Mouse (Mus musculus): ENCODE results near the gene Mxd4. TPM values are rescaled to one million over a fixed set of nuclear protein-coding genes. Genes with fewer than 3 reads are reported as not detected.

The Mxd4 gene
- polyA plus RNA-seq, 1 experiment from 2014 or later, result 14.7 TPM

GRCm38 (mm10) chr5:34177091-34177490, 10.4 kb downstream of the Mxd4 start:
- DNase-seq (ENCODE audit: low spot score), result no peak
- Histone ChIP-seq H3K27me3 (ENCODE audit: low read depth, poor library complexity, severe bottlenecking) (no peaks in the 10 kb centered on the region; the same call in 1 of the 2 replicates), H3K9me3 (replicated peaks) (no peaks in the 10 kb centered on the region), H3K36me3 (peaks cover 45% of the 10 kb centered on the region), H3K4me1 (no peaks in the 10 kb centered on the region; the same call in 1 of the 2 replicates), H3K4me3 (no peak overlapping the region), H3K27ac (replicated peaks) (no peak overlapping the region)
- WGBS, result 90% methylated on average over 2 of the region's 2 CpGs

GRCm38 (mm10) chr5:34176691-34177090, 10.8 kb downstream of the Mxd4 start:
- Histone ChIP-seq H3K4me1 (no peaks in the 10 kb centered on the region; the same call in 1 of the 2 replicates), H3K27me3 (ENCODE audit: low read depth, poor library complexity, severe bottlenecking) (no peaks in the 10 kb centered on the region; the same call in 1 of the 2 replicates), H3K4me3 (no peak overlapping the region), H3K9me3 (replicated peaks) (no peaks in the 10 kb centered on the region), H3K36me3 (peaks cover 45% of the 10 kb centered on the region), H3K27ac (replicated peaks) (no peak overlapping the region)
- 70% methylated on average over 10 of the region's 10 CpGs for WGBS
- DNase-seq (ENCODE audit: low spot score), result peak; percentile 11

- DNase-seq (ENCODE audit: low spot score), result peak; percentile 9
- H3K27me3 ChIP-seq (ENCODE audit: low read depth, poor library complexity, severe bottlenecking), result no peaks in the 10 kb centered on the region; the same call in 1 of the 2 replicates
- no peaks in the 10 kb centered on the region for H3K9me3 ChIP-seq (replicated peaks)
- peaks cover 40% of the 10 kb centered on the region for H3K36me3 ChIP-seq
- no peak overlapping the region for H3K27ac ChIP-seq (replicated peaks)
- WGBS, result 25% methylated on average over 5 of the region's 5 CpGs
- H3K4me1 ChIP-seq, result peaks cover under 1% of the 10 kb centered on the region
- no peak overlapping the region for H3K4me3 ChIP-seq
Measured at GRCm38 (mm10) chr5:34175403-34175694, 12.2 kb downstream of the Mxd4 start.

- H3K27ac ChIP-seq (replicated peaks), result no peak overlapping the region
- no peaks in the 10 kb centered on the region; the same call in 1 of the 2 replicates for H3K27me3 ChIP-seq (ENCODE audit: low read depth, poor library complexity, severe bottlenecking)
- H3K4me3 ChIP-seq, result no peak overlapping the region
- peaks cover 36% of the 10 kb centered on the region for H3K36me3 ChIP-seq
- DNase-seq (ENCODE audit: low spot score), result no peak
- H3K9me3 ChIP-seq (replicated peaks), result no peaks in the 10 kb centered on the region
- 66% methylated on average over 5 of the region's 5 CpGs for WGBS
- peaks cover 6% of the 10 kb centered on the region for H3K4me1 ChIP-seq
Measured at GRCm38 (mm10) chr5:34174550-34175402, 12.7 kb downstream of the Mxd4 start.

GRCm38 (mm10) chr5:34174021-34174420, 13.5 kb downstream of the Mxd4 start:
- Histone ChIP-seq H3K36me3 (peaks cover 36% of the 10 kb centered on the region), H3K9me3 (replicated peaks) (no peaks in the 10 kb centered on the region), H3K27me3 (ENCODE audit: low read depth, poor library complexity, severe bottlenecking) (no peaks in the 10 kb centered on the region; the same call in 1 of the 2 replicates), H3K27ac (replicated peaks) (no peak overlapping the region), H3K4me1 (peaks cover 9% of the 10 kb centered on the region), H3K4me3 (no peak overlapping the region)
- WGBS, result 82% methylated on average over 2 of the region's 2 CpGs
- no peak for DNase-seq (ENCODE audit: low spot score)

- H3K4me1 ChIP-seq, result peaks cover 32% of the 10 kb centered on the region
- H3K27ac ChIP-seq (replicated peaks), result 0 out of 2 replicates have a peak overlapping the region, but pooled peaks have one; percentile 94
- no peak overlapping the region for H3K4me3 ChIP-seq
- peak; percentile 11 for DNase-seq (ENCODE audit: low spot score)
- no peaks in the 10 kb centered on the region for H3K9me3 ChIP-seq (replicated peaks)
- peaks cover 14% of the 10 kb centered on the region for H3K36me3 ChIP-seq
- H3K27me3 ChIP-seq (ENCODE audit: low read depth, poor library complexity, severe bottlenecking), result no peaks in the 10 kb centered on the region; the same call in 1 of the 2 replicates
- 80% methylated on average over 4 of the region's 4 CpGs for WGBS
Measured at GRCm38 (mm10) chr5:34170726-34171125, 16.8 kb downstream of the Mxd4 start.

GRCm38 (mm10) chr5:34169954-34170353, 17.6 kb downstream of the Mxd4 start:
- Histone ChIP-seq H3K36me3 (peaks cover 15% of the 10 kb centered on the region), H3K9me3 (replicated peaks) (no peaks in the 10 kb centered on the region), H3K4me3 (peak overlapping the region; percentile 82), H3K4me1 (peaks cover 40% of the 10 kb centered on the region), H3K27me3 (ENCODE audit: low read depth, poor library complexity, severe bottlenecking) (no peaks in the 10 kb centered on the region), H3K27ac (replicated peaks) (peak overlapping the region; percentile 94)
- no peak for DNase-seq (ENCODE audit: low spot score)
- WGBS, result 91% methylated on average over 3 of the region's 3 CpGs

- Histone ChIP-seq H3K27ac (replicated peaks) (peak within 1 kb of the TSS; percentile 94), H3K36me3 (peaks cover 18% of the 10 kb centered on the region), H3K4me3 (peak within 1 kb of the TSS; percentile 82), H3K9me3 (replicated peaks) (no peaks in the 10 kb centered on the region), H3K27me3 (ENCODE audit: low read depth, poor library complexity, severe bottlenecking) (no peaks in the 10 kb centered on the region), H3K4me1 (peaks cover 44% of the 10 kb centered on the region)
- WGBS, result under 1% methylated on average over 57 of the region's 57 CpGs
- DNase-seq (ENCODE audit: low spot score), result peak; percentile 99
Measured at GRCm38 (mm10) chr5:34168950-34169891, 18.3 kb downstream of the Mxd4 start, which contains the start of the genes Poln and Haus3. Gene Poln (minus strand): TSS chr5:34169448. Gene Haus3 (minus strand): TSS chr5:34169527.

GRCm38 (mm10) chr5:34167857-34168256, 19.7 kb downstream of the Mxd4 start:
- Histone ChIP-seq H3K4me1 (peaks cover 44% of the 10 kb centered on the region), H3K9me3 (replicated peaks) (no peaks in the 10 kb centered on the region), H3K27ac (replicated peaks) (no peak overlapping the region), H3K4me3 (peak overlapping the region; percentile 82), H3K36me3 (peaks cover 28% of the 10 kb centered on the region), H3K27me3 (ENCODE audit: low read depth, poor library complexity, severe bottlenecking) (no peaks in the 10 kb centered on the region)
- DNase-seq (ENCODE audit: low spot score), result no peak
- WGBS, result 80% methylated on average over 4 of the region's 4 CpGs

GRCm38 (mm10) chr5:34165793-34166192, 21.7 kb downstream of the Mxd4 start:
- no peak overlapping the region for H3K4me3 ChIP-seq
- H3K27ac ChIP-seq (replicated peaks), result no peak overlapping the region
- DNase-seq (ENCODE audit: low spot score), result no peak
- no peaks in the 10 kb centered on the region for H3K9me3 ChIP-seq (replicated peaks)
- WGBS, result 86% methylated on average over 4 of the region's 4 CpGs
- H3K4me1 ChIP-seq, result peaks cover 44% of the 10 kb centered on the region
- peaks cover 48% of the 10 kb centered on the region for H3K36me3 ChIP-seq
- no peaks in the 10 kb centered on the region for H3K27me3 ChIP-seq (ENCODE audit: low read depth, poor library complexity, severe bottlenecking)

GRCm38 (mm10) chr5:34148476-34148875, 39.0 kb downstream of the Mxd4 start:
- no peaks in the 10 kb centered on the region for H3K27me3 ChIP-seq (ENCODE audit: low read depth, poor library complexity, severe bottlenecking)
- no peak overlapping the region for H3K27ac ChIP-seq (replicated peaks)
- H3K9me3 ChIP-seq (replicated peaks), result no peaks in the 10 kb centered on the region
- H3K36me3 ChIP-seq, result peaks cover 18% of the 10 kb centered on the region
- no peak overlapping the region for H3K4me3 ChIP-seq
- no peak for DNase-seq (ENCODE audit: low spot score)
- H3K4me1 ChIP-seq, result no peaks in the 10 kb centered on the region

GRCm38 (mm10) chr5:34147554-34147953, 40.0 kb downstream of the Mxd4 start:
- H3K36me3 ChIP-seq, result peaks cover 9% of the 10 kb centered on the region
- no peaks in the 10 kb centered on the region for H3K4me1 ChIP-seq
- DNase-seq (ENCODE audit: low spot score), result no peak
- H3K27ac ChIP-seq (replicated peaks), result no peak overlapping the region
- 90% methylated on average over 3 of the region's 3 CpGs for WGBS
- no peak overlapping the region for H3K4me3 ChIP-seq
- H3K9me3 ChIP-seq (replicated peaks), result no peaks in the 10 kb centered on the region
- H3K27me3 ChIP-seq (ENCODE audit: low read depth, poor library complexity, severe bottlenecking), result no peaks in the 10 kb centered on the region
